Mouse (Mus musculus) bone marrow macrophage, adult 2 months (primary cell): ENCODE results near the gene Rnf151.

Experiments
- CTCF ChIP-seq: IDR thresholded peaks from 2 replicates; pipeline ENCODE4 v1.5.1; 2012; ENCODE audit warnings: low read depth, mild to moderate bottlenecking, low read length, moderate library complexity
- POLR2A ChIP-seq: IDR thresholded peaks from 2 replicates; pipeline ENCODE4 v1.6.1; 2012; ENCODE audit warnings: mild to moderate bottlenecking, low read depth, low read length, borderline replicate concordance

DNA sequence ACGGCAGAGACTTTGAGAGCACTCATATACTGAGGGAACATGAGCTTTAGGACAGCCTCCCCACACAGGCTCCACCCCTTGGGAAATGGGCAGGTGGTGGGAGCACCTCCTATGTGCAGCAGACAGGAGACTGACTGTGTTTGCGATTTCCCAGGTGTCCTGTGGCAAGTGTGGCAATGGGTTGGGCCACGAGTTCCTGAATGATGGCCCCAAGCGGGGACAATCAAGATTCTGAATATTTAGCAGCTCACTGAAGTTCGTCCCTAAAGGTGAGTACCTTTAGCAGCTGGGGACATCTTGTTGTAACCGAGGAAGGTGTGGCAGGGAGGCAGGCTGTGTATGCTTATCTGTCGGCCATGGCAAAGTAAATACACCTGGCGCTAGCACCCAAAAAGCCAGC, 22.1 kb upstream of the Rnf151 start:
- TF ChIP-seq CTCF (no peak), POLR2A (no peak)
